Mouse (Mus musculus) CH12.LX (cell line): ENCODE results near the gene Cdh22.

ENCODE experiments used
- CHD2 ChIP-seq: IDR thresholded peaks from 2 replicates; pipeline ENCODE4 v1.6.1; 2011; ENCODE audit warnings: low read length, improper control_type of control experiment
- CTCF ChIP-seq, 2 experiments: IDR thresholded peaks in 1 of 2; conservative IDR thresholded peaks in 1 of 2; 2 replicates each; pipeline ENCODE4 v1.5.1; 2011 to 2012; ENCODE audit warnings: low read depth in 2 of 2, low read length in 2 of 2, improper control_type of control experiment in 1 of 2, inconsistent platforms in 1 of 2, mild to moderate bottlenecking in 1 of 2, moderate library complexity in 1 of 2
- EP300 ChIP-seq: IDR thresholded peaks from 2 replicates; pipeline ENCODE4 v1.6.1; 2011; ENCODE audit warnings: low read length, improper control_type of control experiment
- ETS1 ChIP-seq: conservative IDR thresholded peaks from 2 replicates; pipeline ENCODE4 v1.6.1; 2012; ENCODE audit warnings: low read depth, mild to moderate bottlenecking, inconsistent platforms, low read length, improper control_type of control experiment, moderate library complexity
- HCFC1 ChIP-seq: IDR thresholded peaks from 2 replicates; pipeline ENCODE4 v1.6.1; 2012; ENCODE audit warnings: low read depth, mild to moderate bottlenecking, inconsistent platforms, low read length, improper control_type of control experiment
- JUND ChIP-seq: conservative IDR thresholded peaks from 2 replicates; pipeline ENCODE4 v1.6.1; 2011; ENCODE audit warnings: low read depth, low read length, improper control_type of control experiment
- MAX ChIP-seq: IDR thresholded peaks from 2 replicates; pipeline ENCODE4 v1.6.1; 2011; ENCODE audit warnings: low read length, improper control_type of control experiment
- MXI1 ChIP-seq: IDR thresholded peaks from 2 replicates; pipeline ENCODE4 v1.6.1; 2011; ENCODE audit warnings: mild to moderate bottlenecking, low read depth, low read length, improper control_type of control experiment
- POLR2A ChIP-seq: IDR thresholded peaks from 2 replicates; pipeline ENCODE4 v1.6.1; 2011; ENCODE audit warnings: low read depth, mild to moderate bottlenecking, improper control_type of control experiment, low read length
- UBTF ChIP-seq: IDR thresholded peaks from 2 replicates; pipeline ENCODE4 v1.6.1; 2012; ENCODE audit warnings: low read depth, mild to moderate bottlenecking, inconsistent platforms, low read length, improper control_type of control experiment, moderate library complexity
- ZC3H11A ChIP-seq: IDR thresholded peaks from 2 replicates; pipeline ENCODE4 v1.6.1; 2012; ENCODE audit warnings: low read depth, mild to moderate bottlenecking, inconsistent platforms, low read length, improper control_type of control experiment

DNA sequence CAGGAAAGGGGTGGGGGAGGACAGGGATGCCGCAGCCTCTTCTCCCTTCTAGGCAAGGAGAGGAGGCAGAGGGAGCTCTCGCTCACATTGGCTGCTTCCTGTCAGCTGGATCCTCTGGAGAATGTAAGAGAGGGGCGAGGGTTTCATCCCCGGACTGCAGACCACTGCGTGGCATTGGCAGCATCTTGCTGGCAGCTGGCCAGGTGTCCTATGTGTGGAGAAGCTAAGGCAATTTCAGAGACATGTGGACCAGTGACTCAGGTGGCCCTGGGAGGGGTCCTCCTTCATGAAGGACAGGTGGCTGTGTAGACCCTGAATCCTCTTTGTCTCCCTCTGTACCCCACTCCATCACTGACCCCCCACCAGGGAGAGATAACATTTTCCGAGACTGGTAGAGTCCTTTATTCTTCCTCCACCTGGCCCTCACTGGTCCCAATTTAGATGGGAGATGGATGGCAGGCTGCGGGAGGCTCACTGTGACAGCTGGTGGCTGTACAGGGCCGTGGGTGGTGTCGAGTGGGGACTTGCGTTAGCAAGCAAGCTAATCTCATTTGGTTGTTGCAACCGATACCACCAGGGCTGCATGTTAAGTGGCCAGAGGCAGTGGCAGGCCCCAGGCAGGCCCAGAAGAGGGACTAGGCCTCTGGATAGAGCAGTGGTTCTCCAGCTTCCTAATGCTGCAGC is 22.6 kb upstream of the Cdh22 start:
- TF ChIP-seq EP300 (no peak), UBTF (no peak), CTCF (conservative IDR thresholded peaks at IDR 0.05 in 1 of 2, IDR thresholded peaks at IDR 0.05 in 1 of 2; ENCODE audit: low read depth in 2 of 2, low read length in 2 of 2) (no peak), CHD2 (no peak), ZC3H11A (no peak), MXI1 (no peak), MAX (no peak), ETS1 (no peak), POLR2A (no peak), HCFC1 (no peak), JUND (no peak)
